Comparison of ENCODE assay signal across 9 mouse cellular contexts in the genomic region with DNA sequence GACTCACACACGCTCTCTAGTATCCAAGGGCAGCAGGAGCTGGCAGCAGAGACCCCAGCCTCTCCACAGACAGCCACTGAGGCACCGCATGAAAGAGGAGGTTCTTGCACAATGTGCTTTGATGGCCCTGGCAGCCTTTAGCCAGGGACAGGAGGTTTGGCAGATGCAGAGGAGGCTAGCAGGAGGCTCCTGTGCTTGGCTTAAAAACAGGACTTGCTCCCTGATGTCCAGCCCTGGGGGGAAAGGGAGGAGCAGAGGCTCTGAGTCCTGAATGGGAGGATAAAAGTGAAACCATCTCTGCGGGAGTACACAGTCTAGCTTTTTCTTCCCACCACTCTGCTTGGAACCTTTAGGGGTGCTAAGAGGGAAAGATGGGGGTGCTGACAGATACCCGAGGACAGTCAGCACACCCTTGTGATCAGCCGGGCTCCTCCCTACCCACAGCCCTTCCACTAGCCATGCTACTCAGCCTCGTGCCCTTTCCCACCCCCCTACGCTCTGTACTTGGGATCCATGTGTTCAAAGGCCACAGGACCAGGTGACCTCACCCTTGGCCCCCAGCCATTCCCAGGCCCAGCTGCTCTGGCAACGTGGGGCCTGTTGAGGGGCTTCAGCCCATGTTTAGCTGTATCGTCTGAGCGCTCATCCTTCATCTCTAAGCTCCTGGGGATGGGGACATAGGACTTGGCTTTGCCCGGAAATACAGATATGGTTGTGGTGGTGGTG. TPM values are rescaled to one million over a fixed set of nuclear protein-coding genes. Genes with fewer than 3 reads are reported as not detected.
A peak's percentile ranks its signal among the peaks of the same experiment; 100 is the strongest.
DNase-seq lines count a peak whose midpoint lies in the region; ATAC-seq lines count a peak whose summit lies in the region.
"Had no signal": no experiment of that assay in that cellular context is flagged by ENCODE, and none has a peak within 500 bp of the region (broad histone marks: within the 10 kb centered on the region; RNA-seq: fewer than 3 reads in every experiment).

No protein-coding gene starts in this region.

- peaks cover 60% of the 10 kb centered on the region for H3K4me1 ChIP-seq in forebrain, embryonic 10.5 days
- peaks cover 18% of the 10 kb centered on the region; the same call in 1 of the 2 replicates for H3K4me1 ChIP-seq in forebrain, embryonic 11.5 days (replicated peaks; ENCODE audit: control insufficient read depth, insufficient read depth, low read length)
- H3K4me1 ChIP-seq in kidney, embryonic 14.5 days (ENCODE audit: control insufficient read depth, insufficient read depth, low read length), result peaks cover 8% of the 10 kb centered on the region; the same call in 1 of the 2 replicates

- no peaks in the 10 kb centered on the region for H3K27me3 ChIP-seq in forebrain, embryonic 10.5 days (ENCODE audit: poor library complexity, severe bottlenecking)
- H3K27me3 ChIP-seq in forebrain, embryonic 11.5 days (ENCODE audit: control insufficient read depth, insufficient read depth, low read length), result no peaks in the 10 kb centered on the region
- no peaks in the 10 kb centered on the region for H3K27me3 ChIP-seq in kidney, embryonic 14.5 days (ENCODE audit: control insufficient read depth, insufficient read depth, low read length)

- H3K36me3 ChIP-seq in forebrain, embryonic 10.5 days (replicated peaks), result peaks cover 28% of the 10 kb centered on the region
- no peaks in the 10 kb centered on the region for H3K36me3 ChIP-seq in forebrain, embryonic 11.5 days (ENCODE audit: control insufficient read depth, insufficient read depth, low read length)
- peaks cover 7% of the 10 kb centered on the region for H3K36me3 ChIP-seq in kidney, embryonic 14.5 days (ENCODE audit: control insufficient read depth, insufficient read depth, low read length)

- peak overlapping the region; percentile 66 for H3K27ac ChIP-seq in forebrain, embryonic 10.5 days
- H3K27ac ChIP-seq in forebrain, embryonic 11.5 days (ENCODE audit: low read depth, low read length), result no peak overlapping the region
- H3K27ac ChIP-seq in kidney, embryonic 14.5 days (ENCODE audit: low read depth, low read length), result no peak overlapping the region
- H3K27ac ChIP-seq: kidney, postnatal 0 days had no signal

- H3K4me3 ChIP-seq in forebrain, embryonic 10.5 days, result no peak overlapping the region
- H3K4me3 ChIP-seq in forebrain, embryonic 11.5 days (ENCODE audit: low read depth, low read length), result no peak overlapping the region
- no peak overlapping the region for H3K4me3 ChIP-seq in kidney, embryonic 14.5 days (ENCODE audit: low read length)

- no peak for ATAC-seq in forebrain, embryonic 11.5 days (replicated peaks; ENCODE audit: low FRiP score)
- 0 out of 2 replicates have a peak, but pooled peaks have one; percentile 34 for ATAC-seq in kidney, embryonic 14.5 days (ENCODE audit: low FRiP score, low TSS enrichment)

- no peaks in the 10 kb centered on the region for H3K9me3 ChIP-seq in forebrain, embryonic 10.5 days
- no peaks in the 10 kb centered on the region for H3K9me3 ChIP-seq in forebrain, embryonic 11.5 days (ENCODE audit: control insufficient read depth, low read length)
- no peaks in the 10 kb centered on the region for H3K9me3 ChIP-seq in kidney, embryonic 14.5 days (ENCODE audit: control insufficient read depth, low read length)

- H3K4me2 ChIP-seq in forebrain, embryonic 11.5 days (ENCODE audit: low read depth, low read length, severe bottlenecking), result no peak overlapping the region
- no peak overlapping the region for H3K4me2 ChIP-seq in kidney, embryonic 14.5 days (replicated peaks; ENCODE audit: low read depth, low read length)

- WGBS in forebrain, embryonic 10.5 days, result 66% methylated on average over 11 of the region's 11 CpGs
- 68% methylated on average over 11 of the region's 11 CpGs for WGBS in forebrain, embryonic 11.5 days
- 57% methylated on average over 11 of the region's 11 CpGs for WGBS in kidney, embryonic 14.5 days

- H3K9ac ChIP-seq in forebrain, embryonic 11.5 days (ENCODE audit: low read length), result no peak overlapping the region
- H3K9ac ChIP-seq in kidney, embryonic 14.5 days (ENCODE audit: low read depth, low read length), result no peak overlapping the region

- no peak for DNase-seq in forebrain, embryonic 10.5 days (ENCODE audit: extremely low spot score, low spot score)
- no peak for DNase-seq in forebrain, embryonic 11.5 days (ENCODE audit: low spot score)
- DNase-seq in right cerebral cortex, postnatal 14 days, result peak; percentile 6
- no peak for DNase-seq in right cerebral cortex, postnatal 4 days
- no peak for DNase-seq in MN1 (ENCODE audit: low spot score)
- DNase-seq in thymus, postnatal 25 days, result no peak
- DNase-seq in T-cell, adult 2 months (ENCODE audit: low spot score), result no peak

RNA-seq across cellular contexts. Expression of a gene that starts 12.6 kb away (rescaled TPM):
- 13.8 and 14.5 TPM in 2 replicates for polyA plus RNA-seq in forebrain, embryonic 10.5 days (2016; fragmentation: Nextera tagmentation; extraction: Ambion mirVana)
- polyA plus RNA-seq in forebrain, embryonic 11.5 days (2014; fragmentation: Nextera tagmentation; extraction: Ambion mirVana), result 15.7 and 20.4 TPM in 2 replicates
- polyA plus RNA-seq in kidney, embryonic 14.5 days (2014; fragmentation: Nextera tagmentation; extraction: Ambion mirVana), result 27.1 and 31.8 TPM in 2 replicates

RNA-seq across cellular contexts. Expression of a gene that starts 13.5 kb away (rescaled TPM):
- 3.6 and 4.1 TPM in 2 replicates for polyA plus RNA-seq in forebrain, embryonic 10.5 days (2016; fragmentation: Nextera tagmentation; extraction: Ambion mirVana)
- 1.3 TPM in 2 replicates for polyA plus RNA-seq in forebrain, embryonic 11.5 days (2014; fragmentation: Nextera tagmentation; extraction: Ambion mirVana)
- 1.2 and 2.3 TPM in 2 replicates for polyA plus RNA-seq in kidney, embryonic 14.5 days (2014; fragmentation: Nextera tagmentation; extraction: Ambion mirVana)

RNA-seq across cellular contexts. Expression of a gene that starts 52.0 kb away (rescaled TPM):
- polyA plus RNA-seq in forebrain, embryonic 10.5 days (2016; fragmentation: Nextera tagmentation; extraction: Ambion mirVana), result 66.2 and 67.7 TPM in 2 replicates
- 48.8 and 58.0 TPM in 2 replicates for polyA plus RNA-seq in forebrain, embryonic 11.5 days (2014; fragmentation: Nextera tagmentation; extraction: Ambion mirVana)
- polyA plus RNA-seq in kidney, embryonic 14.5 days (2014; fragmentation: Nextera tagmentation; extraction: Ambion mirVana), result 55.8 and 63.1 TPM in 2 replicates
